Mouse (Mus musculus) liver, embryonic 14 days (tissue): ENCODE measurements around the gene Tecpr1. TPM values are rescaled to one million over a fixed set of nuclear protein-coding genes. Genes with fewer than 3 reads are reported as not detected.

Experiments used
- polyA plus RNA-seq: library from polyadenylated mRNA; depleted of rRNA; stranded (reverse); fragments of >200 nt; gene quantifications from 2 replicates; pipeline ENCODE4 v1.2.3, GENCODE M21; 2012; rRNA removed

The Tecpr1 gene
- polyA plus RNA-seq: 2.4 and 2.7 TPM in 2 replicates

DNA sequence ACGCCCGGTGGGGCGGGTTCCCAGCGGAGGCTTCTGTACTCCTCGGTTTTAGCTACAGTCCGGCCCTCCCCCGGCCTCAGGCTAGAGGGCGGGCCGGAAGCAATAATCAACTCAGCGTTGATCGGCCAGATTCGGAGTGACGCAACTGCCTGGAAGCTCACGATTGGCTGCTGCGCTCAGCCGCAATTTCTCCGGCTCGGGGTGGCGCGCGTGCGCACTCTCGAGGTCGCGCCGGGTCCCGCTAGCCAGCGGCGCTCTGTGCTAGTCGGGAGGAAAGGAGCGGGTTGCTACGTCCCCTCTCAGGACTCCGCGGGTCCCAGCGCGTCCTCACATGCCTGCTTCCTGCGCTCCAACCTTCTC, at the start of gene Tecpr1:
Gene Tecpr1, minus strand, starts transcription at position 113 of the 360 bp plus-strand sequence.

DNA sequence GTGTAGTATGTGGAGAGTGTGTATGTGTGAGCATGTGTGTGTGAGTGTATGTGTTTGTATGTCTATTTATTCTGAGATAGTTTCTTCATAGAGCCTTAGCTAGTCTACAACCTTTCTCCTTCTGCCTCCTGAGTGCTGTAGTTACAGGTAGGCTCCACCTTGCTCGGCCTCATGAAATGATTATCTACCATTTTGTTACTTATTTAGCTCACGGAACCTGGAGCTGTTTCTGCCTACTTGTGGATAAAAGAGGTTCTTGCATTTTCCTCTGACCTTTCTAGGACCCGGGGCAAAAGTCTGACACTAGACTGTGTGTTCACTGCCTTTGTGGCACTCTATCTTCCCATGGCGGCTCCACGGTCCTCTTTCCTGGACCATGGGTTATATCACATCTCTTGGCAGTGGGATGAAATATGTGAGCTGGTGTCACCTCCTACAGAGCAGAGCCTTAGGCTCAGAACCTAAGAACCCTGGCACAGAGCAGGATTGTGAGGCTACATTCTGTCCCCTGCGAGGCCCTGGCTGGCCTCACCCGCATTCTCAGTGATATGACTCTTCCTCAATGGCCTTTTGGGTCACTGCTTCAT, 20.6 kb upstream of the Tecpr1 start, which contains the start of gene Bri3:
Gene Bri3, plus strand, starts transcription at position 537 of the 587 bp plus-strand sequence.

DNA sequence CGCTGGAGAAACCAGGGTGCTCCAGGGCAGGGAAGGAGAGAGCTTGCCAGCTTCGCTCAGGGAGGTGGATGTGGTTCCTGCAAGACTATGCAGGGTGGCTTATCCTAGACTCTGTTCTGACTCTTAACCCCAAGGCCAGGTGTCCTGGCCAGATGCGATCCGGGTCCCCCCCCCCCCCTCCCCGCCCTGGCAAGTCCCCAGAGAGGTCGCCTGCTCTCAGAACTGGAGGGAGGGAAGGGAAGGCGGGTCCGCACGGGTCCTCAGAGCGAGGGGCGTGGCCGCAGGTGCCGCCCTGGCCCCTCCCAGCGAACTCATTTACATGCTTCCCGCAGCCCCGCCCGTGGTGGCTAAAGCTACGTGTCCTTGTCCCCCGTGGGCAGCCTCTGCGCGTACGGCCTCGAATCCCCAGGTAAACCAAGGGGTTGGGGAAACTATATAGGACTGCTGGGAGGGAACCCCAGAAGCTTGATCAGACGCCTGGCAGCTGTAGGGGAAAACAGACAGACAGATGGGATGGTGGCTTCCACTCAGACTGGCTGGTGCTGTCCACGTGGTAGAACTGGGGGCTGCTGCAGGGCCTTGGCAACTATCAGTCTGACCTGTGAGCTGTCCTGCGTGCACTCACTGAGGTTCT, 33.3 kb downstream of the Tecpr1 start, which contains the start of gene Bhlha15:
Gene Bhlha15, plus strand, starts transcription at position 337 of the 634 bp plus-strand sequence.

Other genes starting within 250 kb of the Tecpr1 start
- gene Ccz1, start 208.7 kb downstream of the Tecpr1 start, polyA plus RNA-seq: 23.3 and 24.5 TPM in 2 replicates
- gene Ocm, start 196.9 kb downstream of the Tecpr1 start, polyA plus RNA-seq: not detected in 2 replicates
- gene Lmtk2, start 123.2 kb downstream of the Tecpr1 start, polyA plus RNA-seq: 2.3 and 3.3 TPM in 2 replicates
- 0.33 and 0.35 TPM in 2 replicates for gene Bhlha15, start 33.3 kb downstream of the Tecpr1 start, polyA plus RNA-seq
- 12.1 and 13.4 TPM in 2 replicates for gene Bri3, start 20.8 kb upstream of the Tecpr1 start, polyA plus RNA-seq
- 2.2 and 2.6 TPM in 2 replicates for gene Baiap2l1, start 134.5 kb upstream of the Tecpr1 start, polyA plus RNA-seq